Mouse (Mus musculus): ENCODE results near the gene Pim3. TPM values are rescaled to one million over a fixed set of nuclear protein-coding genes. Genes with fewer than 3 reads are reported as not detected.

Pim3 gene
- polyA plus RNA-seq, 1 experiment = 55.0 TPM

DNA sequence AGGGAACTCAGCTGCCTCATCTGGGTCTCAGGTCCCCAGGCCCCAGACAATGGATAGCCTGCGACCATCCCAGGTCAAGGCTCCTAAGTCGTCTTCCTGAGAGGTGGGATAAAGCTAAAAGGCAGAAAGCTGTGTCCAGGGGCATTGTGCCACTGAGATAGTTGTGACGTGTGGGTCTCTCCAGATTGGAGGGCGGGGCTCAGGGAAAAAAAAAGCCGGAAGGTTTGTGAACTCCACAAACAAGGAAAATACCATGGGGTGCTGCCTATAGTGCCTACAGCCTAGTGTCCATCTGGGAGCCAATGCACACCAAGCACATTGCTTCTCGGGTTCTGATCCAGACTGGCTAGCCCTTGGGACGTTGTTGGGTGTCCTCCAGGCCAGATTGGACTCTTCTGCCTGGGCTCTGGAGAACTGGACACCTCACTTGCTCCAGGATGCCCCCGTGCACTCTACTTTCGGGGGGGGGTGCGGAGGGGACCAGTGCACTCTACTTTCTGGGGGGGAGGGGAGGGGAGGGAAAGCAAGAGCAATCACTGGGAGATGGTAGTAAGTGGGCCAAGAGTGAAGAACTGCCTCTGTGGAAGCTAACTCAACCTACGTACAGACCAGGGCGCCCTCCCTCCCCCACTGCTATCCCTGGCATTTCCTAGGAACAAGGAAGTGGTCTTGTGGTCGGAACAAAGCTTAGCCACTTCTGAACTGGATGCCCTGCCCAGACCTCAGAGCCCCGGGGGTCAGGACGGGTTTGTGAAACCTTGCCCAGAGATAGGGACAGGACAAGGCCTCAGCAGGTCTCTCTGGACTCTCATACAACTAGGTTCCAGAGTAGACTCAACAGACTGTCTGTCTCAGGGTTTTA lies 6.8 kb upstream of the Pim3 start:
- WGBS = 48% methylated on average over 15 of the region's 15 CpGs
- Histone ChIP-seq H3K4me3 (replicated peaks; ENCODE audit: extremely low read depth, low read depth, low read length) (no peak overlapping the region), H3K4me1 (ENCODE audit: control insufficient read depth, insufficient read depth, low read length) (peaks cover 26% of the 10 kb centered on the region)
- TF ChIP-seq POLR2A (IDR thresholded peaks at IDR 0.05; ENCODE audit: borderline replicate concordance, extremely low read depth, low read depth, low read length) = no peak
- no peak for TF ChIP-seq CTCF (IDR thresholded peaks at IDR 0.05; ENCODE audit: insufficient read depth, low read length)
- DNase-seq = peak; percentile 44

DNA sequence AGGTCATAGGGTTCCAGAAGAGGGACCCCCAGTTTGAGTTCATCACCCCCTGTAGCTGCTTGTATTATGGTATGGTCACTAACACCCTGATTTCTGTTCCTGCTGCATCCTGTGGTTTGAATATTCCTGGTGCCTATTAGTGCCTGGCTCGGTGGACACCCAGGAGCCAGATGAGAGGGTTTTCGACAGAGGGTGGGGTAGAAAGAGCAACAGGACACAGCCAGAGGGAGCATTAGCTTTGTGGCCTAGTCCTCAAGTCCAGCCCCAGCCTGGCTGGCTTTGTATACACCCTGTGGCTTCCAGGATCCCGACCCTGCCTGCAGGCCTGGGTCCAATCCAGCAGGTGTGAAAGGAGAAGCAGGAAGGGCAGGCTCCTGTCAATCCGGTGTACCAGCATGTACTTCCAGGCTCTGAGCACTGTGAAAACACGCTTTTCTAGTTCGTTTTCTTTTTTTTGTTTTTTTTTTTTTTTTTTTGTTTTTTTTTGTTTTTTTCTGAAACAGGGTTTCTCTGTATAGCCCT lies 6.0 kb upstream of the Pim3 start:
- DNase-seq = no peak
- Histone ChIP-seq H3K4me1 (ENCODE audit: control insufficient read depth, insufficient read depth, low read length) (peaks cover 21% of the 10 kb centered on the region), H3K4me3 (replicated peaks; ENCODE audit: extremely low read depth, low read depth, low read length) (no peak overlapping the region)
- no peak for TF ChIP-seq CTCF (IDR thresholded peaks at IDR 0.05; ENCODE audit: insufficient read depth, low read length)
- WGBS = 72% methylated on average over 6 of the region's 6 CpGs

DNA sequence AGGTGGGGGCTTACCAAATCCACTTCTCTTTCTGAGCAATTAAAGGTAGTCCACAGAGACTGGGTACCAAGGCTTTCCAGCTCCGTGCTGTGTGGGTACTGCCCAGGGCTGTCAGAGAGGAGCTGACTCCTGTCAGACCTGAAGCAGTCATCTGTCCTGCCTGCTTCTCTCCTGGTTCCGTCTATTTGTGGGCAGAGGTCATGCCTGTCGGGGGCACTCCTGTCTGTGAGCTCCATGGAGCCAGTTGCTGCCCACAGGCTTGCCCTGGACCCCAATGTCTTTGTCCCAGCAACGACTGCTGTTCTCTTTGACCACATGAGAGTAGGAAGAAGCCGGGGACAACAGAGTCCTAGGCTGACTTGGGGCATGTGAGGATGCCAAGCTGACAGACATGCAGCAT lies 5.4 kb upstream of the Pim3 start:
- DNase-seq = peak; percentile 9
- TF ChIP-seq POLR2A (IDR thresholded peaks at IDR 0.05; ENCODE audit: borderline replicate concordance, extremely low read depth, low read depth, low read length) (no peak), CTCF (IDR thresholded peaks at IDR 0.05; ENCODE audit: insufficient read depth, low read length) (no peak)
- WGBS = 92% methylated on average over 5 of the region's 5 CpGs
- no peak overlapping the region for H3K4me3 ChIP-seq (replicated peaks; ENCODE audit: extremely low read depth, low read depth, low read length)
- peaks cover 21% of the 10 kb centered on the region for H3K4me1 ChIP-seq (ENCODE audit: control insufficient read depth, insufficient read depth, low read length)

DNA sequence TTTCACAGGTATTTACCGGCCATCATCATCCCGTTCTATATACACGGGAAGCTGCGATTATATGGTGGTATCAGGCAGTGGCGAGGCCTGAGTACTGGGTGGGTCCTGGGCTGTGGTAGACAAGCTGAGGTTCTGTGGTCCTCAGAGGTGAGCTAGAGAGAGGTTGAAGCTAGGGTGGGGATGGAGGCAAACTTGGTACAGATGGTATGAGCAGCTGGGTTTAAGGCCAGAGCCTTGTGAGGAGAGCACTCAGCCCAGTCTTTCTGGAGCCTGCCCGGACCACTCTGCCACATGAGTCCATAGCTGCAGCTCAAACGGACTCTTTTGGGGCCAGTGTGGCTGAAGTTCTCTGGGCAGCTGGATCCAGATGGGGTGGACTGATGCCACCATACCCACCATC lies 4.6 kb upstream of the Pim3 start:
- DNase-seq = no peak
- WGBS = 96% methylated on average over 7 of the region's 7 CpGs
- TF ChIP-seq POLR2A (IDR thresholded peaks at IDR 0.05; ENCODE audit: borderline replicate concordance, extremely low read depth, low read depth, low read length) (no peak), CTCF (IDR thresholded peaks at IDR 0.05; ENCODE audit: insufficient read depth, low read length) (no peak)
- H3K4me1 ChIP-seq (ENCODE audit: control insufficient read depth, insufficient read depth, low read length) = peaks cover 20% of the 10 kb centered on the region
- H3K4me3 ChIP-seq (replicated peaks; ENCODE audit: extremely low read depth, low read depth, low read length) = no peak overlapping the region

DNA sequence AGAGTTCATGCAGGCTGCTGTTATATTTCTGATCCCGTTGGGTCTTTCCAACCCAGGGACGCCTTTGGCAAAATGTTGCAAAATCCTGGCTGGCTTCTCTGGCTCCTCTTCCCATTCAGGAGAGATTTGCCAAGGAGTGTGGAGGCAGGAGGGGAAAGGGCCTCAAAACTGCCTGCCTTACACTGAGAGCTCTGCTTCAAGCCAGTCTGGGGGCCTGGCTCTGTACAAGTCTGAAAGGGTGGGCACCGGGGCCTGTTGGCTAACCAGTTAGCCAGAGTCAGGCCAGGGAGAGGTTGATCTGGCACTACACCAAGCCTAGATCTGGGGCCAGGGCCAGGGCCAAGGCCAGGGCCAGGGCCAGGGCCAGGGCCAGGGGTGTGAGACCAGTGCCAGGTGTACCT lies 3.8 kb upstream of the Pim3 start:
- WGBS = 67% methylated on average over 3 of the region's 3 CpGs

DNA sequence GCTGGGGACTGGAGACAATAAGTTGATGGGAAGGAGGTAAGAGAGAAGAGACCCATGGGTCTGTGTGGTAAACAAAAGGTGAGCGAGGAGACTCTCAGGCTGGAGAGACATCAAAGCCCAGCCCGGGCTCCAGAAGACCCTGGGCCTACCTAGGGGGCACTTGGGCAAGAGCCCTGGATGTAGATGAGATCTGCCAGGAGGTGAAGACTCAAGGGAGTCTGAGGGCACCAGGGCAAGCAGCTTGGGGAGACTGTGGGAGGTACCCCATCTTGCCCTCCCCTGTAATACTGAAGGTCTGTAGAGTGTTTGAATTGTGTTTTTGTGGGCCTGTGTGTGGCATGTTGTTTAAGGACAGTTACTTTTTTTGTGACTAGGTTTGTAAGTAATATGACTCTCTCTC lies 3.3 kb upstream of the Pim3 start:
- no peak overlapping the region for H3K4me3 ChIP-seq (replicated peaks; ENCODE audit: extremely low read depth, low read depth, low read length)
- no peak for TF ChIP-seq POLR2A (IDR thresholded peaks at IDR 0.05; ENCODE audit: borderline replicate concordance, extremely low read depth, low read depth, low read length)
- TF ChIP-seq CTCF (IDR thresholded peaks at IDR 0.05; ENCODE audit: insufficient read depth, low read length) = no peak
- no peak for DNase-seq
- WGBS = 85% methylated on average over 2 of the region's 2 CpGs
- H3K4me1 ChIP-seq (ENCODE audit: control insufficient read depth, insufficient read depth, low read length) = peaks cover 20% of the 10 kb centered on the region

More for the DNA sequence above, 3.8 kb upstream of the Pim3 start:
- TF ChIP-seq CTCF (IDR thresholded peaks at IDR 0.05; ENCODE audit: insufficient read depth, low read length) = no peak
- no peak for TF ChIP-seq POLR2A (IDR thresholded peaks at IDR 0.05; ENCODE audit: borderline replicate concordance, extremely low read depth, low read depth, low read length)
- DNase-seq = no peak
- Histone ChIP-seq H3K4me1 (ENCODE audit: control insufficient read depth, insufficient read depth, low read length) (peaks cover 20% of the 10 kb centered on the region), H3K4me3 (replicated peaks; ENCODE audit: extremely low read depth, low read depth, low read length) (no peak overlapping the region)

DNA sequence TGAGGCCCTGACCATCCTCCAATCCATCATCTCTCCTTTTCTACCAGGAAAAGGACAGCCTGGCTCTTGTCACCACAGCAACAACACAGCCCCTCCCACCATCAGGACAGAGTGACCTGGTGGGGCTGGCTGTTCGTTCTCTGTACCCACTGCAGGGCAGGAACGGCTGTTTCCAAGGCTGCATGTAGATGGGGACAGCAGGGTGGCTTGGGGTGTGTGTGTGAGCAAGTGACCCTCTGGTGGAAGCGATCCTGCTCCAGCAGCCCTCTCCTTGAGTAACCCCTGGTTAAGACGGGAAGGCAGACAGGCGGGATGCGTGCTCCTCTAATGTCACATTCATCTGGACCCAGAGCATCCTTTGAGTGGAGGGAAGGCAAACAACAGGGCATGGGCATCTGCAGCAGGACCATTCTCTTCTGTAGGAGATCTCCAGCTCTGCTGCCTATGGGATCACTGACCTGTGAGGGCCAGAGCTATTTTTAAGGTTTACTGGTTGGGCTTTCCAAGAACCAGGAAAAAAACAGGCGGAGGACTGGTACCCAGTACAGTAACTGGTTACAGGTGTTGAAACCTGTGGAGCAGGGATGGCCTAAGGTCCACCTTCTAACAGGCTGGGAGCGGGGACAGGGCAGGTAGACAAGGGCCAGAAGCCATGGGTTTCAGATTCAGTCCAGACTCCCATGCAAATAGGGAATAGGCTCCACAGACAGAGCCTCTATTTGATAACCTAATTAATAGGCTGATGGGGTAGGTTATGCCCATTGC lies 2.6 kb upstream of the Pim3 start:
- TF ChIP-seq POLR2A (IDR thresholded peaks at IDR 0.05; ENCODE audit: borderline replicate concordance, extremely low read depth, low read depth, low read length) (no peak), CTCF (IDR thresholded peaks at IDR 0.05; ENCODE audit: insufficient read depth, low read length) (no peak)
- WGBS = 87% methylated on average over 8 of the region's 8 CpGs
- DNase-seq = no peak
- peaks cover 20% of the 10 kb centered on the region for H3K4me1 ChIP-seq (ENCODE audit: control insufficient read depth, insufficient read depth, low read length)
- no peak overlapping the region for H3K4me3 ChIP-seq (replicated peaks; ENCODE audit: extremely low read depth, low read depth, low read length)

DNA sequence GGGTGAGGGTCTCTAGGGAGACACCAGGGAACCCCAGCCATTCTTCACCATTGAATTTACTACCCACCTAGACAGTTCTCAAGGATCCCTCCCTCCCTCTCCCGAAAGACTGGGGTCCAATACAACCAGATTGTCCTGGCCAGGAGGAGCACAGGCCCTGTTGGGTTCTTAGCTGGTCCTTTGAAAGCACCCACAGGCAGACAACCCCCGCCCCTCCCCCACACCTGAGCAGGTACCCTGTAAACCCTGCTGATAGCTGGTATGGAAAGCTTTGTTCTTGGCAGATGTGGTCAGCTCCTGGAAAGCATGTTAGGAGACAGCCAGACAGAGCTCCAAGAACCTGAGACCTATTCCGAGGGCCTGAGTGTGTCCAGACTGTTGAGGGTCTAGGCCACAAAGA lies 1.2 kb upstream of the Pim3 start:
- TF ChIP-seq CTCF (IDR thresholded peaks at IDR 0.05; ENCODE audit: insufficient read depth, low read length) = no peak
- no peak for TF ChIP-seq POLR2A (IDR thresholded peaks at IDR 0.05; ENCODE audit: borderline replicate concordance, extremely low read depth, low read depth, low read length)
- DNase-seq = no peak
- peaks cover 20% of the 10 kb centered on the region for H3K4me1 ChIP-seq (ENCODE audit: control insufficient read depth, insufficient read depth, low read length)
- 96% methylated on average over 3 of the region's 3 CpGs for WGBS
- no peak overlapping the region for H3K4me3 ChIP-seq (replicated peaks; ENCODE audit: extremely low read depth, low read depth, low read length)

DNA sequence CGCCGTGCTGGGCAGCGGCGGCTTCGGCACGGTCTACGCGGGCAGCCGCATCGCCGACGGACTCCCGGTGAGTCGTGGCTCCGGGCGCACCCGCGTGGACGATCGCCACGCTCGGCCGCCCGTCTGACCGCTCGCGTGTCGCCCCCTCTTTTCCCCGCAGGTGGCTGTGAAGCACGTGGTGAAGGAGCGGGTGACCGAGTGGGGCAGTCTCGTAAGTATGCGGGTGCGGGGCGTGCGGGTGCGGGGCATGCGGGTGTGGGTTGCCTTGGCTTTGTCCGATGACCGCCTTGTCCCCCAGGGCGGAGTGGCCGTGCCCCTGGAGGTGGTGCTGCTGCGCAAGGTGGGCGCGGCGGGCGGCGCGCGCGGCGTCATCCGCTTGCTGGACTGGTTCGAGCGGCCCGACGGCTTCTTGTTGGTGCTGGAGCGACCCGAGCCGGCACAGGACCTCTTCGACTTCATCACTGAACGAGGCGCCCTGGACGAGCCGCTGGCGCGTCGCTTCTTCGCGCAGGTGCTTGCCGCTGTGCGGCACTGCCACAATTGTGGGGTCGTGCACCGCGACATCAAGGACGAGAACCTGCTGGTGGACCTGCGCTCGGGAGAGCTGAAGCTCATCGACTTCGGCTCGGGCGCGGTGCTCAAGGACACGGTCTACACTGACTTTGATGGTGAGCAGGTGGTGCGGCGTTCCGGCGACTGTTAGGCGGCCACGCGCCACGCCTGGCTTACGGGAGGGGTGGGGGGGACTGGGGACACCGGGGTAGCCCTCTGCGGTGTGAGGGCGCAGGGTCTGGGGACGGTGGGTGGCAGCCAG lies 1.1 kb downstream of the Pim3 start:
- H3K4me1 ChIP-seq (ENCODE audit: control insufficient read depth, insufficient read depth, low read length) = peaks cover 34% of the 10 kb centered on the region
- TF ChIP-seq CTCF (IDR thresholded peaks at IDR 0.05; ENCODE audit: insufficient read depth, low read length) = no peak
- 0 out of 2 replicates have a peak, but pooled peaks have one; percentile 13 for TF ChIP-seq POLR2A (IDR thresholded peaks at IDR 0.05; ENCODE audit: borderline replicate concordance, extremely low read depth, low read depth, low read length)
- peak overlapping the region; percentile 92 for H3K4me3 ChIP-seq (replicated peaks; ENCODE audit: extremely low read depth, low read depth, low read length)
- under 1% methylated on average over 98 of the region's 98 CpGs for WGBS
- DNase-seq = peak; percentile 73

All from lung, adult 2 months (tissue).